Mouse (Mus musculus) retina, embryonic 14.5 days (tissue): ENCODE data around the gene Sgsm1.

Experiments
- DNase-seq: peaks from one replicate; pipeline ENCODE4 v3.0.0-alpha.2; 2015; ENCODE audit warnings: low spot score

Gene Sgsm1

GRCm38 (mm10) chr5:113313998-113314397 is 3.4 kb upstream of the Sgsm1 start:
- DNase-seq, result peak; percentile 95

DNA sequence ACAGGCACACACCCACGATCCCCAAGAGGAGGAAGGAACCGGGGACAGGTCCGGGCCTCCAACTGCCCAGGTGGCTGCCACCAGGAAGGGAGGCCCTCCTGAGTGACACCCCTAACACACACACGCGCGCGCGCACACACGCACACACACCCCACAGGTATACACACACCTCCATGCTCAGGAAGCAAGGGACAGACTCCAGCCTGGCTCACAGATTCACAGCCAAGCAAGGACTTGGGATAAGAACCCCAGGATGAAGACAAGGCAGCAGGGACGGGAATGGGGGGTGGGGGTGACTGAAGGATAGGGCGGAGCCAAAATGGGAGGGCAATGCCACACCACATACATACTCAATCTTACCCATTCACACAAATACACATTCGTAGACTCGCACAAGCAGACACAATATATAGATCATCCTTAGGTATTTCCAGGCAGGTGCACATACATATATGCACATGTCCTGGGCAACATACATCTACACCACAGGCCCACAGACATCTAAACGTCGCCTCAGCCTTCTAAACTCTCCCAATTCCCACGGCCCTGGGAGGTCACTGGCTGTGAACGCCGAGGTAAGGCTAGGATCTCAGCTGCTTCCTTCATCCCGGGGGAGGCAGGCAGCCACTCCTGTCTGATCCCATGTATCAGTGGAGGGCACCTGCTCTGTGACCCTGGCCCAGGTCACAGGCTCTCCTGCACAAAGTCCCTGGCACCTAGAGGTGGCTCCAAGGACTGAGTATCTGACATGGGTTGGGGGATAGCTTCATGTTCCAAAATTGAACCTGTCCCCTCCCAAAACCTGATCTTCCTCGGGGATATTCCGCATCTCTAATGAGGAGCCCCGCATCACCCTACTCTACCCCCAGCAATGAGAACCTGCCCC is 852 bp downstream of the Sgsm1 start:
- DNase-seq, result no peak

DNA sequence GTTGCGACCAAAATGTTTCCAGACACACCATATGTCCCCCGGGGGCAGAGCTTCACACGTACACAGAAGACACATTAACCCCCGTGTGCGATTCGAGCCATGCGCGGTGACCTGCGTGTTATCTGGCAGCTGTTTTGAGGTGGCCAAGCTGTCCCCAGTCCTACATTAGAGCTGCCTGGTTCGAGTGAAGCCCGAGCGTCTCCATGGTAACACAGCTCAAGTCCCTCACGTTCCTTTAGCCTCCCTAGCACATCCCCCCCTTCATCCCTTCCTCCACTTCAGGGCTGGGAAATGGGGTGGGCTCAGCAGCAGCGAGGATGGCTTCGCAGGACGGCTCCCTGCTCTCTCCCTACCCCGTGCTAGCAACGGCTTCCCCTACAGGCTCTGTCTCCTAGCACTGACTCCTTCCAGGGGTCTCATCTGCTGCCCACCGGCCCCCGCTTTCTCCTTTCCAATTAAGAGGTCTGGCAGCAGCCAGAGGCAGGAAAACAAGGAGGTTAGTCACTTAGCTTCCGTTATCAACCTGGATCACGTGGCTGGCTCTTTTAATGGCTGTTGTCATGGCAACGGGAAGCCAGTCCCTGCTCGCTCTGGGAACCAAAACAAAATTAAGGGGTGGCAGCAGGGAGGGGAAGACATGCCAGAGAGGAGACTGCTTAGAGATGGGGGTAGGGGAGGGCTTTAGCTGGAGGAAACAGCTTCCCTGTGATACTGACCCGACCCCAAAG is 3.7 kb downstream of the Sgsm1 start:
- DNase-seq, result peak; percentile 90

- no peak for DNase-seq
These were observed 6.1 kb downstream of the Sgsm1 start for GRCm38 (mm10) chr5:113304527-113304926.

GRCm38 (mm10) chr5:113301841-113302240 is 8.7 kb downstream of the Sgsm1 start:
- DNase-seq, result no peak

GRCm38 (mm10) chr5:113300148-113300889 is 10.3 kb downstream of the Sgsm1 start:
- no peak for DNase-seq

GRCm38 (mm10) chr5:113299433-113299832 is 11.2 kb downstream of the Sgsm1 start:
- DNase-seq, result no peak

DNA sequence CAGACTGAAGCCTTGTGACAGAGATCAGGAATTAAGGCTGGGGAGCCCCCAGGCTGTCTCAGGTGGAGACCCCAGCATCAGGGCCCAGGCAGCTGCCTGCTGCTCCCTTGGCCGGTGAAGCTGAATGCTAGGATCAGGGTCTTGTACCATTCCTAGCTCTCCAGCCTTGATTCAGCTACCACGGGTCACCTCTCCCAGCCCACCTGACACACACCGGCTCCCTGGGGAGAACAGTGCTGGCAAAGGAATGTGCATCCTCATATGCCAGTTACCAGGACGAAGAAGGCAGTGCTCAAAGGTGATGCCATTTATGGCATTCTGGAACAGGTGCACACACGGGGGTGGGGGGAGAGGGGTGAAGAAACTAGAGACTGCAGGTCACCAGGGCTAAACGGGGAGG is 11.8 kb downstream of the Sgsm1 start:
- no peak for DNase-seq

DNA sequence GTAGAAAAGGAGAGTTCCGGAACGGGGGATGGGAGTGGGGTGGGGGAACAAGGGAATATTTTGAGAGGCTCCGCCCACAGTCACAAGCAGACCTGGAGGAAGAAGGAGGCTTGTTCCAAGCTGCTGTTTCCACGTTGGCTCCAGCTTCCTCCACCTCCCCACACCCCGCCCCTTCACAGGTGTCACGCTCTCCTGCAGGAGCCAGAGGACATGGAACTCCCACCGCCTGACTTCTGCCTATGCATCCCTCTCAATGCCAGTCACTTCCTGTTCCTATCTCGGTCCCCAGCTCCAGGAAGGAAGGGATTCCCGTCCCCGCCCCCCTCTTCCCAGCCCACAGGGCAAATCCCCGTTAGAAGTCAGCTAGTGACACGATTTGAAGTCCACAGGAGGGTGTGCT is 12.5 kb downstream of the Sgsm1 start:
- DNase-seq, result no peak

DNA sequence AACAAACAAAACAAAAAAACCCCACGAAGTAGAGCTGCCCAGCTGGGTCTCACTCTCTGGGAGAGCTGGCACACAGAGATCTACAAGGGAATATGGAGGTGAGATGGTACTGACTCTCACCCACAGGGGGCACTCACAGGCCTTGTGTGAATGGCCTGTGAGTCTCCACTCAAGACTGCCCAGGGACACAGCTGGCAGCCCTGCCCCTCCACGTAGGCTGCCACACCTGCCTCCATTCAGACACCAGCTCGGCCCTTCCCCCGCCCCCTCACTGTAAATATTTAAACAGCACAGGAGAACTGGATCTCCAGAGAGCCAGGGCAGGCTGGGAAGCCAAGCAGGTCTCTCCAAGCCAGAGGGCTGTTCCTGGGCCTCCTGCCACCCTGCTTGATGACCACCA is 14.8 kb downstream of the Sgsm1 start:
- DNase-seq, result peak; percentile 66

GRCm38 (mm10) chr5:113294575-113294974 is 16.0 kb downstream of the Sgsm1 start:
- no peak for DNase-seq

DNA sequence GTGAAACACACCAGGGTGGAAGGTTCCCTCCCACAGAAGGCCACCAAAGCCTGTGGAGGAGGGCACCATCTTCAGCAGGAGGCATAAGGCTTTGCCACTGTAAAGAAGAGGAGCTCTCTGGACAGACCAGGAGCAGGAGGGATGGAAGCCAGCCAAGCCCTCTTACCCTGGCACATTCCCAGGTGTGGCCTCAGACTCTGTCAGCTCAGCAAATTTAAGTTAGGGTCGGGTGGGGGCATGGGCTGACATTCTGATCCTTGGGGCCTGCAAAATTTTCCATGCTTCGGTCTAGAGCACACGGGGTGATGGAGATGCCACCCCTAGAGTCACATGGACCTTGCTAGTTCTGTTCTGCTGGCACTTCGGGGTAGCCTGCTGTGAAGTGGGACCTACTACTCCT is 17.1 kb downstream of the Sgsm1 start:
- DNase-seq, result no peak

DNA sequence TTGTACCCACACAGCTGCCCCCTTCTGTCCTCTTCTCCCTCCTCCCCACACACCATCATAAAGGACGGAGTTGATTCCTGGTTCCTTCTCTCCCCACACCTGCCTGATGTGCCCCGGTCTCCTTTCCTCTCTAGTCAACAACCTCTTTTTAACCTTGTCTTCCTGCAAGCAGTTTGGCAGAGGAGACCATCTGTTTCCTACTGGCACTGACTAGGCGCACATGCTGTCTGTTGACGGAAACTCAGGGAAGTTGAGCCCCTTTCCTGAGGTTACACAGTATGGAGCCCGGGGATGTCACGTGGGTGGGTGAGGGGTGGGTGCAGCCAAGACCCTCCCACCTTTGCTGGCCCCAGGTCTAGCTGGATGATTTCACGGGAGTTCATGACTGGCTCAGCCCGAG is 17.8 kb downstream of the Sgsm1 start:
- no peak for DNase-seq

DNA sequence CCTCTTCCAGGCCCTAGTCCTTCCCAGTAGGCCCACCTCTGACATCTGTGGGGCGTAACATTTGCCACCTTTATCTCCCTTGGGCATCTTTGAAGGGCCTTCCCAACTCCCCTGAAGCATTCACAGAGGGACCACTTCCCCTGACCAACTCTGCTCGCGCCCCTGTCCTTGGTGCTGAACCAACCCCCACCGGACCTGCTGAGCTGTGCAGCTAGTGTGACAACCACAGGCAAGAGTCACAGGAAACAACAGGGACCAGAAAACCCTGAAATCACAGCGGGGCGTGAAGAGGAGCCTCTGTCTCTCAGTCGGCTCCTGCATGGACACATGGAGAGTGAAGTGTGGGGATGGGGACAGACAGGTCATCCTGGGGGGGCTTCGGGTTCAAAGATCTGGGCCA is 18.4 kb downstream of the Sgsm1 start:
- peak; percentile 68 for DNase-seq

- no peak for DNase-seq
These were observed 19.5 kb downstream of the Sgsm1 start for GRCm38 (mm10) chr5:113291125-113291524.

DNA sequence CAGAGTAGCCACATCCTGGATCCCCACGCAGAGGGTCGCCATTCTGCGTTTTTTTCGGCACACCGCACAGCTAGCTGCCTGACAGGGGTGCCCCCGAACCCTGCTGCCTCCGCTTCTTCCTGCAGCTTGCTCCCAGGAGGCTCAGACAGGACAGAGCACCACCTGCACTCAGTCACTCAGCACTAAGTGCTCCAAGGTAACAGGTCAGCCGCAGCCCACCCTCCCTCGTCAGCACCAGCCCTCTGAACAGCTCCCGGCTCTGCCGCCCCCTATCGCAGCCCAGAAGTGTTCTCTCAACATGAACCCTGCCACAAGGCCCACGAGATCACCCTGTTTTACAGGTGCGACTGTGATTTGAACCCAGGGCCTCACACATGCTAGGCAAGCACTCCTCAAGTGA is 20.4 kb downstream of the Sgsm1 start:
- DNase-seq, result no peak

DNA sequence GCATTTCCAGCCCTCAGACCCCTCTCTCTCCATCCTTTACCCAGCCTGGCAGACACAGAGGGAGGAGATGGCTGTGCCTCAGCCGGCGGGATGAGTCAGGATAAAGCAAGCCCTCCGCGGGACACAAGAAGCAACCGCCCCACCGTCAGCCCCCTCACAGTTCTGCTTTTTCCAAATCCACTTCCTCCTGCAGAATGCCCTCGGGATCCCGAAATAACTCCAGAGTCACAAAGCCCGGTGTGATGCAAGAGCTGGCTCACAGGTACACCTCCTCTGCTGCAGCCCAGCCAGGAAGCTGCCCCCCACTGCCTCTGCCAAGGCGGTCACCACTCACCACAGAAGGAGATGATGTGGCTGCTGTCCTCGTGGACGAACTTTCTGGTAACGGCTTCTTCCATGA is 22.1 kb downstream of the Sgsm1 start:
- DNase-seq, result no peak

GRCm38 (mm10) chr5:113287762-113288161 is 22.8 kb downstream of the Sgsm1 start:
- no peak for DNase-seq

GRCm38 (mm10) chr5:113286591-113287520 is 23.7 kb downstream of the Sgsm1 start:
- DNase-seq, result peak; percentile 78

- no peak for DNase-seq
These were observed 24.5 kb downstream of the Sgsm1 start for GRCm38 (mm10) chr5:113286048-113286447.

GRCm38 (mm10) chr5:113285541-113285940 is 25.0 kb downstream of the Sgsm1 start:
- DNase-seq, result peak; percentile 18

DNA sequence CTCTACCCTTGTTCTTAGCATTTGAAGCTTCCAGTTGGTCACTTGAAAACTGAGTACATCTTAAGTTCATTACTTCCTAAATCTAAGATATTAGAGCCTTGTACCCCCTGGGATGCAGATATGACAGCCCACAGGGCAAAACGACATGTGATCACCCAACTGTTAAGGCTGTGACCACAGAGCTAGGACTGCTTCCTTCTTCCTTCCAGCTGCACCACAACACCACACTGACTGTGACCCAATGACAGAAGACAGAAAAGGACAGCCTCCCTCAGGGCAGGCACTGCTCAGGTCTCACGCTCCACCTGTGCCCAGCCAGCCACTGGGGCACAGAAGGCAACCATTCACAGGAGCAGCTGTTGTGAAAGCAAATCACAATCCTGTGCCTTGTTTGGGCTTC is 26.9 kb downstream of the Sgsm1 start:
- no peak for DNase-seq
